Mouse (Mus musculus): ENCODE results near the gene Fstl3. TPM values are rescaled to one million over a fixed set of nuclear protein-coding genes. Genes with fewer than 3 reads are reported as not detected.
A peak's percentile ranks its signal among the peaks of the same experiment; 100 is the strongest.
"Not testable (repeated sequence)": the region's sequence is repeated elsewhere in the genome, so short reads cannot be mapped to it uniquely, and the experiment has no call there.

Fstl3 gene
- total RNA-seq, 2 experiments from 2014 or later, result 1.2 to 1.8 TPM

- DNase-seq; intact Hi-C loops (cut with DNase I): not testable (repeated sequence)
Measured at GRCm38 (mm10) chr10:79759675-79760074, 17.4 kb upstream of the Fstl3 start.

DNA sequence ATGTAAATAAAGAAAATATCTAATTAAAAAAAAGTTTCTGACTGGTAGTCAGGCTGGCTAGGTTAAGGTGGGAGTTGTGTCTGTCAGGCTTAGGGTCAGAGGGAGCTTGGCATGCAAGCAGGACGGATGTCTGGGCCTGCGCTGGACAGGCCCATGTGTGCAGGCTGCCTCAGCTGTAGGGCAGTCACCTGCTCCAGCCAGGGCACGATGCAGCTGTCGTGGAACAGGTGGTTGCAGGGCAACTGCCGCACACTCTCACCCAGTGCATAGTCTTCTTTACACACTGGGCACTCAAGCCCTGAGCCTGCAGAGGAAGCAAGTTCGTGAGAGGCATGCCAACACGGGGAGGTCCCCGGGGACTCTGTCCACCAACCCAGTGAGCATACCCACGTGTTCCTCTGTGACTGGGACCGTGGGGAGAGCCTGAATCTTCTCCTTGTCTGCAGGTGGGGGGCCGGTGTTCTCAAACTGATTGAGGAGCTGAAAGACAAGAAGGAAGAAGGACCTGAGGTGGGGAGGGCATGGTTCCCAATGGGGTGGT, 16.4 kb upstream of the Fstl3 start:
- intact Hi-C loops (cut with DNase I), result no loop called here
- no peak for DNase-seq

GRCm38 (mm10) chr10:79762875-79763274, 14.2 kb upstream of the Fstl3 start:
- DNase-seq, result no peak
- intact Hi-C loops (cut with DNase I), result no loop called here

- DNase-seq, result no peak
- intact Hi-C loops (cut with DNase I), result no loop called here
Measured at GRCm38 (mm10) chr10:79764234-79764633, 12.8 kb upstream of the Fstl3 start.

- DNase-seq, result no peak
- intact Hi-C loops (cut with DNase I), result no loop called here
Measured at GRCm38 (mm10) chr10:79765228-79765745, 11.8 kb upstream of the Fstl3 start.

DNA sequence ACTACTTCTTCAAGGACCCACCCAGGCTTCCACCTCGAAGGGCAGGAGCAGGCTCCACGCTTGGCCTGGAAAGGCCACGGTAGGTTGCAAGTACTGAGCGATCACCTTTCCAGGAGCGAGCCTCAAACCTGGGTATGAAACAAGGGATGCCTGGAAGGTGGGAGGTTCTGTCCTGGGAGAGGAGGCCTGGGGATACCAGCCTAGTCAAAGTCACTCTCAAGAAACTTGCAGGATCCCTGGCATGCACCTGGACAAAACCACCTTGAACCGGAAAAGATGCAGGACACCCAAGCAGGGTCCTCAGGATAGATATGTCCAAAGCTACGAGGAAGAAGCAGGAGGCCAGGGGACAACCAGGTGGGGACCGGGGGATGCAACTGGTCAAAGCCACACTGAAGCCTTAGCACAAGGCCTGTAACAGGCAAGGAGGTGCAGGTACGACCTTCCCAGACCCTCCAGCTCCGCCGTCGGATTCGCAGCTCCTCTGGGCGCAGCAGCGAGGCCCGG, 11.0 kb upstream of the Fstl3 start:
- no peak for DNase-seq
- intact Hi-C loops (cut with DNase I), result no loop called here

- intact Hi-C loops (cut with DNase I), result no loop called here
- DNase-seq, result peak; percentile 99 to 100
Measured at GRCm38 (mm10) chr10:79766508-79767325, 10.4 kb upstream of the Fstl3 start, which contains the start of gene Rnf126. Gene Rnf126, minus strand, starts transcription at chr10:79766952.

DNA sequence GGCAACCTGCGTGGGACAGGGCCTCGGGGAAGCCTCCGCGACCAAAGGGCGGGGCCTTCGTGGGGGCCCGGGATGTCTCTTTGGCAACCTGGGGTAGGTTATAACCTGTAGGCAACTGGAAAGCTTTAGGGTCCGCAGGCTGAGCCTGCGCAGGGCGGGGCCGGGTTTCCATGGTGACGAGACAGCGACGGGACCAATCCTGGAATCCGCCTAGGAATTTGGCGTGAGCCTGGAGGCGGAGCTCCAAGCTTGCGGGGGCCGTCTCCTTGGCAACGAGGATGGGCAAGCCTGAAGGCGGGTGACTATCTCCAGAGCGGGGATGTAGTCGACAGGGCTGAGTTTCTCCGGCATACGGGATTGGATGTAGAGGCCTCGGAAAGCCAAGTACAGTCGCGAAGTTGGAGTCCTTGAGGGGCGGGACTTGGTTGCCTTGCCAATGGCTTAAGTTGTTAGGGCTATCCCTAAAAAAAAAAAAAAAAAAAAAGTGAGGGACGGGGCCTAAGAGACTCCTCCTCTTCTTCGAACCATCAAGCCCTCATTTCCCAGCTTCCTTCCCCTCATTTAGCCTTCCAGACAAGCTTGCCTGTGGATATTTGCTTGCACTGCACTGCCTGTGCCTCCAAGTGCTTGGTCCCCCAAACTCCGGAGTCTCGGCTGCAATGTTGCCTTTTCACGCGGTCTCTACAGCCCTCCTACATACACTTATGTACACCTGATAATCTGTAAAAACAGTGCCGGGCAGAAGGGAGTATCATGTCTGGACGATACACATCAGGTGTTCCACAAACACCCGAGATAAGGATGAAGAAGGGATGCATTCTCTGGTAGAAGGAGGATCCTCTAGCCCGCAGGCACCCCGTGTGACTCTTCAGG, 9.5 kb upstream of the Fstl3 start:
- intact Hi-C loops (cut with DNase I), result loop anchor here (2.0 kb wide), 1 partner anchor 43 kb away; no protein-coding TSS in a partner anchor

DNA sequence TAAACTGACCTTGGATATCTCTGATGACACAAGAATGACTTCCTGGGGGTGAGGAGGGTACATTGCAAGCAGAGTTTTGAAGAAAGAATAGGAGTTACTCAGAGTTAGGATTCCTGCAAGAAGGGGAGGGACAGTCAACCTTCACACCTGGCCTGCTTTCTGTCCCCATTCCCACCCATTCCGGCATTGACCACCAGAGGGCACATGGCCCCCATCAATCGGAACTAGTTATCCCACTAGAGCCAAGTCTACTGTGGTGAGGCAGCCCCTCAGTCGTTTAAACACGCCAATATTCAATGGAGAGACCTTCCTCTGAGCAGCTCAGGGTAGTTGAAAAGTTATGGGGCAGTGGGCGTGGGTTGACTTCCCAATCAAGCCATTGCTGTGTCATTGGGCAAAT, 8.7 kb upstream of the Fstl3 start:
- peak; percentile 53 to 64 for DNase-seq
- intact Hi-C loops (cut with DNase I), result loop anchor here (2.0 kb wide), 1 partner anchor 42 kb away; no protein-coding TSS in a partner anchor

More for the DNA sequence above, 9.5 kb upstream of the Fstl3 start:
- peak; percentile 80 to 92 for DNase-seq

DNA sequence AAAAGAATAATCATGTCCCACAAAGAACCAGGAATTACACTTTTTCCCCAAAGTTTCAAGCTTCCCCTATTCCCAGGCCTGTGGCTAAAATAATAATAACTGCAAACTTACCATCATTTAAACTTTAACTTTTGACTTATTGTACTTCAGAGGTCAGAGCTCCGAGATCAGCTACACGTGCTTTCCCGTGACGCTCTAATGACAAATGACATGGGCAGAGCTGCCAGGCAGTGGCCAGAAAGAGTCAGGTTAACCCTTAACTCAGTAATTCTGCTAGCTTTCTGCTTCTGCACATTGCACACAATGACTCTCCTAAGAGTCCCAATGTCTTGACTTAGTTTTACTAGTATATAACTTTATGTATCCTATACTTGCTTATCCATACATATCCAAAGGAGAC, 7.7 kb upstream of the Fstl3 start:
- intact Hi-C loops (cut with DNase I), result loop anchor here (2.0 kb wide), 1 partner anchor 41 kb away; no protein-coding TSS in a partner anchor
- no peak for DNase-seq

DNA sequence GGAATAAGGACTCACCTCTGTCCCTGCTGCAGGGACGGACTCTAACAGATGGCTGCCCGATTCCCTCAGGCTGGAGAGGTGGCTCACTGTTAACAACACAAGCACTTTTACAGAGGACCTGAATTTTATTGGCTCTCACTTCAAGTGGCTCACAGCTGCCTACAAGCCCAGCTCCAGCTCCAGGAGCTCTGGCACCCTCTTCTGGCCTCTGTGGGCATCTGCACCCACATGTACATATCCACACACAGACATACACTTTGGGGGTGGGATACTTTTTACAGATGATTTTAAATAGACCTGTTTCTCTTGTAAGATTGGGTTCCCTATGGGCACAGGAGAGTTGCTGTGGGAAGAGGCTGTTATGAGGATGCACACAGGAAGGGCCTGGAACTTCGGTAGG, 4.8 kb upstream of the Fstl3 start:
- intact Hi-C loops (cut with DNase I), result no loop called here
- DNase-seq, result no peak

- intact Hi-C loops (cut with DNase I), result no loop called here
- no peak for DNase-seq
Measured at GRCm38 (mm10) chr10:79773208-79773607, 3.9 kb upstream of the Fstl3 start.

- no peak for DNase-seq
- intact Hi-C loops (cut with DNase I), result no loop called here
Measured at GRCm38 (mm10) chr10:79774486-79775279, 2.4 kb upstream of the Fstl3 start.

GRCm38 (mm10) chr10:79778006-79778405, 934 bp downstream of the Fstl3 start:
- no peak for DNase-seq
- intact Hi-C loops (cut with DNase I), result no loop called here

DNA sequence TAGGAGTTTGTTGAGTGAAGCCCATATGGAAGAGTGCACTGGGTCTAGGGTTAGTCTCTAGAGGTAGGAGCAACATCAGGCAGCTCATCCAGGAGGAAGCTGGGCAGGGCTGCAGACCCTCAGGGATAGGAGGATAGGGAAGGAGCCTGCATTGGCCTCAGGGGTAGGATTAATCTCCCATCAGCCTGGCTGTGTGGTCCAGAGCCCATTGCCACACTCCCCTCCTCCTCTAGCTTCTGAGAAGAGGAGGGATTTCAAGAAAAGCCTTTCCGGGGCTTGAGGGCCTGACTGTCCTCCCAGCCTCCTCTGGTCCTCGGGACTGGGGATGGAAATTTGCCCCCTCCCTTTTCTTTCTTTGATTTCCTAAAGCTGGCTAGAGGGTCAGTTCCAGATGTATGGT, 2.1 kb downstream of the Fstl3 start:
- no peak for DNase-seq
- intact Hi-C loops (cut with DNase I), result no loop called here

DNA sequence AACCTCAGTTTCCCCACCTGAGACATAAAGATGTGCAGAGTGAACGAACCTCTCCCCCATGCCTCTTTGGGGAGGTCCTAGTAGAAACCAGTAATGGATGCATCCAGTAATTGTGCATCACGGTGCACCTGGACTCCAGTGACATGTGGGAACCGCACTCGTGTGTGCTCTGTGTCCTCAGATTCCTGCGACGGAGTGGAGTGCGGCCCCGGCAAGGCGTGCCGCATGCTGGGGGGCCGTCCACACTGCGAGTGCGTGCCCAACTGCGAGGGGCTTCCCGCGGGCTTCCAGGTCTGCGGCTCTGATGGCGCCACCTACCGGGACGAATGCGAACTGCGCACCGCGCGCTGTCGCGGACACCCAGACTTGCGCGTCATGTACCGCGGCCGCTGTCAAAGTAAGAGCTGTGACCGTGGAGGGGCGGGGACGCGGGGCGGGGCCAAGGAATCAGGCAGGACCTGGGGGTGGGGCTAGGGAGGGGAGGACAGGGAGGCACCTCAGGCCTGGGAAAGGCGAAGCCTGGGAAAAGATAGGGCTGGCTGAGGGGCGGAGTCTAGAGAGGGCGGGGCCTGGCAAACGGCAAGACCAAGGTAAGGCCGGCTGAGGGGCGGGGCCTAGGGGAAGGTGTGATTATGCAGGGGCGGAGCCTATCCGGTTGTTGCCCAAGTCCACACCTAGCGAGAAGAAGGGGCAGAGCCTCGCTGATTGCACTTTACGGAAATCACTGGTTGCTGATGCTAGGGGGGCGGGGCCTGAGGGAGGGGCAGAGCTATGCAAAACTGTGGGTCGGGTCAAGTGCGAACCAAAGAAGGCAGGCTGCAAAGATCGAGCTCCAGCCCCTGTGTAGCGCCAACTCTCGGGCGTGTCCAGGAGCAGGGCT, 3.0 kb downstream of the Fstl3 start:
- intact Hi-C loops (cut with DNase I), result no loop called here
- DNase-seq, result peak; percentile 92

- DNase-seq, result no peak
- intact Hi-C loops (cut with DNase I), result no loop called here
Measured at GRCm38 (mm10) chr10:79780664-79781015, 3.6 kb downstream of the Fstl3 start.

DNA sequence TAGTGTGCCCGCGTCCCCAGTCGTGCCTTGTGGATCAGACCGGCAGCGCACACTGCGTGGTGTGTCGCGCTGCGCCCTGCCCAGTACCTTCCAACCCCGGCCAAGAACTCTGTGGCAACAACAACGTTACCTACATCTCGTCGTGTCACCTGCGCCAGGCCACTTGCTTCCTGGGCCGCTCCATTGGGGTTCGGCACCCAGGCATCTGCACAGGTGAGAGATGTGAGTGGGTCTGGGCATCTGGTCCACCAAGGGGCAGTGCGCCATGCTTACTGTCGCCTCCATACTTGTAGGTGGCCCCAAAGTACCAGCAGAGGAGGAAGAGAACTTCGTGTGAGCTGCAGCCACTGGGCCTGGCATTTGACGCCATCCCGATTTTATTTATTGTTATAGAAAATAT, 4.1 kb downstream of the Fstl3 start:
- DNase-seq, result no peak
- intact Hi-C loops (cut with DNase I), result no loop called here

GRCm38 (mm10) chr10:79781956-79782355, 4.9 kb downstream of the Fstl3 start:
- no peak for DNase-seq
- intact Hi-C loops (cut with DNase I), result no loop called here

Data from gastrocnemius, postnatal 36 days (tissue).